Mouse (Mus musculus) retina, adult 2 months (tissue): ENCODE results near the gene Tmem205.

Experiments
- DNase-seq: peaks from one replicate; pipeline ENCODE4 v3.0.0-alpha.2; 2012; ENCODE audit warnings: low read depth, low spot score

The Tmem205 gene

DNA sequence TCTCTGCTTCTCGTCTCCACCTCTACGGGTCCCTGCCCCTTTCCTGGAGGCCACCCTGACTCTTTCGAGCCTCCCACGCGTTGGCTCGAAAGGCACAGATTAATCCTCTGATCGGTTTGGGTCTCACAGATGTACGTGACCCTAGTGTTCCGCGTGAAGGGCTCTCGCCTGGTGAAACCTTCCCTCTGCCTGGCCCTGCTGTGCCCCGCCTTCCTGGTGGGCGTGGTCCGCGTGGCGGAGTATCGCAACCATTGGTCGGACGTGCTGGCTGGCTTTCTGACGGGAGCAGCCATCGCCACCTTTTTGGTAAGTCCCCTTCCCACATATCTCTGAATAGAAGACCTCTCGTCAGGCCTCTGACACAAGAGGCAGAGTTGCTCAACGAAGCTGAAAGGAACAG lies 16.9 kb upstream of the Tmem205 start:
- DNase-seq: no peak

DNA sequence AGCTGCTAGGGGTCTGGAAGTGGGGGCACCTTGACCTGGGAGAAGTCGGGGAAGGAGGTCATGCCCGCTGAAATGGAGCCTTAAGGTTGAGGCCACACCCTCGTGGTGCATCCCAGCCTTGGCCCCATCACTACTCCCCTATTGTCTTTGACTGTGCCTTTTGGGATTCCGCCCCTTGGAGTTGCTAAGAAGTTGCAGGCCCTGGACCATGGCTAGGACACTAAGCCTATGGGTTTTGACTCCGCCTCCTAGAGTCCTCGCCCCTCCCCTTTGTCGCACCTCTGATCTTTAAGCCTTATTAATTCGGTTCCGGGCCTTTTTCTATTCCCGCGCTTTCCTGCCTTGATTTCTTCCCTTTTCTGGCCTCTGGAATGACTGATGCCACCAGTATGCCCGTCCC lies 16.3 kb upstream of the Tmem205 start:
- no peak for DNase-seq

DNA sequence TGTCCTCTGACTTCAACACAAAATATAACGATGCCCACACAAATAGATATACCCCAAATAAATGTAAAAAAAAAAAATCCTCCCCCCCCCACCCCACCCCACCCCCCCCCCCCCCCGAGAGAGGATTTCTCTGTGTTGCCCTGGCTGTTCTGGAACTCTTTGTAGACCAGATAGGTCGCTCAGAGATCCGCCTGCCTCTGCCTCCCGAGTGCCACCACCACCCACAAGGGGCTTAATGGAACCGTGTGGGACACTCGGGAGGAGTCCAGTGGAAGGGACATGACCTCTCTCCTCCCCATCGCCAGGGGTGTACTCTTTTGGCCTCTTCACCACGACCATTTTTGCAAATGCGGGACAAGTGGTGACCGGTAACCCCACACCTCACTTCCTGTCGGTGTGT lies 15.7 kb upstream of the Tmem205 start:
- DNase-seq: no peak

DNA sequence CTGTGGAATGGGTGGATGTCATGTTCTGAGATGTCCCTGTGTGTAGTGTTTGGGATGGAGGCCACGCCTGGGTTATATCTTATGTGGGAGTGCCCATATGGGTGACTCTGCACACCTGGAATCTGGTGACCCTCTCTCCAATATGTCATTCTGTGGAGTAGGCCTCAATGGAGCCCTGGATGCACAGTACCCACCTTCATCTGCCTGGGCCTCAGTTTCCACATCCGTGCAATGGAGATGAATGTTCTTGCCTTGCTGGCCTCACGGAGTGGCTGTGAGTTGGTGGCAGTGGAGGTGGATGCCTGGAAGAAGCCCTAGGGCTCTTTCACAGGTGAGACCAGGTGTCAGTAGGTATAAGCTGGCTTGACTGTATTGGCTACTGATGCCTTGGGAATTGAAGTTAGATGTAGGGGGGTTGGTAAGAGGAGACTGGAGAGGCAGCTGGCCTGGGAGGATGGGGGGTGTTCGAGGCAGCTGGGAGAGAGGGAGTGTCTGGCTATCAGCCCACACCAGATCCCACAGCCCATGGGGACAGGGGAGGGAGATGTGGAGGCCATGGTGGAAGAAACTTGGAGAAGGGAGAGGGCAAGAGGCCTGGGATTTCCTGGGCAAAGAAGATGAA lies 11.0 kb upstream of the Tmem205 start:
- DNase-seq: no peak

DNA sequence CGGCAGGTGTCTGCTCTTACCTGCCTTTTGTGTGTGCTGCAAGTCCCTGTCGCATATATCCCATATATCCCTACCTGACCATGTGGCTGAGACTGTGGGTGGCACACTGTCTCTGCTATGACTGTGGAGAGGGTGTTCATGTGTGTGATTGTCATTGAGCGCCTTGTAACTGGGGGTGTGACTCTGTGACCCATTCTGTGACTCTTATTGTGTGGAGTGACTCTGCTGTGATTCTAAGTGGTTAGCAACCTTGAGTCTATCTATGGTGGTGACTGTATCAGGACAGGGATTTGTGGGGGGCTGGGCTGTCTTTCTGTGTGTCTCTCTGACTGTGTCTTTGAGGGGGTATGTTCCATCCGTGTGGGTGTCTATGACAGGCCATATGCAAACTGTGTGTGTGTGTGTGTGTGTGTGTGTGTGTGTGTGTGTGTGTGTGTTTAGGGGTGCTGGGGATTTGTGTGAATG lies 10.4 kb upstream of the Tmem205 start:
- DNase-seq: no peak

DNA sequence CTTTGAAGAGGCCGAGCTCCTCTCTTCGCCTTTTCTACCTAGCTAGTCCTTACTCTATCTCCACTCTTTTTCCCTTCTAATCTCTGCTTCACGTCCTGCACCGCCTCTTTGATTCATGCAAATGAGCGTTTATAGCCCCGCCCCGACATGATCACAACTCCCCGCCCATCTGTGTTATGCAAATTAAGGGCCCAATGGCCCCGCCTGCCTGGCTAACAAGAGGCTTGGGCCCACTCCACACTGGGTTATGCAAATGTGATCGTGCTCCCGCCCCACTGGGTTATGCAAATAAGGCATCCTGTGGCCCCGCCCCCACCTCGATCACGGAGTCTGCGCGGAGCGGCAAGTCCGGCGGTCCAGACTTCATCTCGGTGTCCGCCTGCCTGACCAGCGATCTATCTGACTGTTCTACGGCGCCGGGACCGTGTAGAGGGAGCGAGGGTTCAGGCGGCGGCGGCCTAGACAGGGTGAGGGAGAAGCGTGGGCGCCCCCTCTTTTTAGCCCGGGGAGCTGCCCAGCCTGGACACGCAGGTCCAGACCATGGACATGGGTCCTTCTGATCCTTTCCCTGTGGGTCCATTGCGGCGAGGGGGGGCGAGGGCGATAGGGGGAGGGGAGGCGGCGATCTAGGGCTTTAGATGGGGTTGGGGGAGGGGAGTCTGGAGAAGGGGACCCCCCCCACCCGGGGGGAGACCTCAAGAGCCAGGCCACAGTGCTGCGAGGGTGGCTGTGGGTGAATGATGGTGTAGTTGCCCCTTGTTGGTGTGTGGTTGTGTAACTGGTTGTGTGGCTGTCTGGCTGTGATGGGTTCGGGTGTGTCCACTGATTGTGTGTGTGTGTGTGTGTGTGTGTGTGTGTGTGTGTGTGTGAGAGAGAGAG lies 9.6 kb upstream of the Tmem205 start, which contains the start of gene Plppr2:
TSS of gene Plppr2 (plus strand) at position 342 of the 879 bp plus-strand sequence.
- peak; percentile 89 for DNase-seq

DNA sequence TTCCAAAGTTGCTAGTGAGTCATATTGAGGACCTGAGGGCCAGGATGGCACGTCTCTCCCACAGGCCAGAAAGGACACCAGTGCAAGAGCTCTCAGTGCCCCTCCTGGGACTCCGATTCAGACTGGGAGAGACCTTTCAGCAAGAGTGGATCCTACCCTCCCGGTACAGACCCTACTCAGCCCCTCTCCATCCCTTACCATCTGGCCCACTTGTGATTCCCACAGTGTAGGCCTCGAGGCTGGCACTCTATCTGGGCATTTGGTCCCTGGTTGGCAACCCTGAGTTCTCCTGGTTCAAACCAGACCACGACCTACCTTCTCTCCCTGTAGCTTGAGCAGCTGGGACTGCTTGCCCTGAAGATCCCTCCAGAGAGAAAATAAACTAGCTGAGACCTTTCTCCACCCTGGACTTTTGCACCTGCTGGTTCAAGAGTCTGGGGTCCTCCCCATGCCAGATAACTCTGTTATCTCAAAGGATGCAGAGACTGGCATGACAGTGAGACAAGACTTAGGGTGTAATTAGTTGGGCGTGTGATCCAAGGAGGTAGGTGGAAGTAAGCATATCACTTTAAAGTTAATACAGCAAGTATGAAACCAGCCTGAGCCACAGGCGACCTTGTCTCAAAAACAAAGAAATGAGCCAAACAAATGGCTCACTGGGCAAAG lies 8.2 kb upstream of the Tmem205 start:
- DNase-seq: no peak

DNA sequence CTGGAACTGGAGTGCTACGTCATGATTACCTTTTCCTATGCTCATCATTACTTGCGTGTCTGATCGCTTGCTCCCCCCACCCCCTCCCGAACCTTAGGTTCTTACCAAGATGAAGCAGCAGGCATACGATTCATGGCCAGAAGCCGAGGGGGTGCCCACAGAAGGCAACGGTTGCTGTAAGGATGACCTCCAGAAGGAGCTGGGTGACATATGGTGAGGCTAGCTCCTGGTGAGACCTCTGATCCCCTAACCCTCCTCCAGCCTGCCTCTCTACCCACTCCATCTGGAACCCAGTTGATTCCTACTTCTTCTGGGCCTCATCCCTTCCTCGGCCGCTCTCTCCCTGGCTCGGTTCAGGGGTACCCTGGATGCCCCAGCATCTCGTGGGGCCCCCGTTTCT lies 6.7 kb upstream of the Tmem205 start:
- no peak for DNase-seq

DNA sequence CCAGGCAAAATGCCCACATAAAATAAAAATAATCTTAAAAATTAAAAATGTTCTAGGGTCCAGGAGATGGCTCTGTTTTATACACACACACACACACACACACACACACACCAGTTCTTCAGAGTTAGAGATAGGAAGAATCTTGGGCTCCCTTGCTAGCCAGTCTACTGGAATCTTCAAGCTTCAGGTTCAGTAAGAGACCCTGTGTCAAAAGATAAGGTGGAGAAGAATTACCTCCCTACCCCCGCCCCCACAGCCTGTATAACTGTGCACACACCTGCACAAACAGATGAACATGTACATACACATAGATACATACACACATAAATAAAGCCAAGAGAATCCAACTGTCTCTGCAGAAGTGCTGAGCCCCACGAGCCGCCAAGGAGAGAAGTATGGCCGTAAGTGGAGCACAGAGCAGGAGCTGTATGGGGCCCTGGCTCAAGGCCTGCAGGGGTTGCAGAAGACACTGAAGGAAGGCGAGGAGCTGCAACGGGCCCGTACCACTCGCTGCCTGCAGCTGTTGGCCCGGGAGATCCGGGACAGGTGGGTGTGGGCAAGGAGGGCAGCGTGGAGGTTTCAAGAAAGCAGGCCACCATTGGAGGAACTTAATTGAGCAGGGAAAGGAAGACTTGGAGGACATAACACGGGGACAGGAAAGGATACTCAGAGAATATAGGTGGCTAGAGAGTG lies 5.2 kb upstream of the Tmem205 start:
- DNase-seq: no peak

DNA sequence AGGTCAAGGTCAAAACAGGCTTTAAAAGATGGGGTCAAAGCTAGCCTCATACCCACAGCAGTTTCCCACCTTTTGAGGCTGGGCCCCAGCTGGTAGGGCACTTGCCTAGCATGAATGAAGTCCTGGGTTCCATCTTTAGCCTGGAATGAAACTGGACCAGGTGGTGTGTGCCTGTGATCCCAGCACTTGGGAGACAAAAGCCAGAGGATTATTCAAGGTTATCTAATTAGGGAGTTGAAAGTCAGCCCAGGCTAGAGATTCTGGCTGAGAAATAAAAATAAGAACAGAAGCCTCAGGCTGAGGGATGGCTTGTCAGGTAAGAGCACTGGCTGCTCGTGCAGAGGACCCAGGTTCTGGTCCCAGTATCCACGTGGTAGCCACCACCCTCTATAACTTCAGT lies 4.7 kb upstream of the Tmem205 start:
- DNase-seq: no peak

DNA sequence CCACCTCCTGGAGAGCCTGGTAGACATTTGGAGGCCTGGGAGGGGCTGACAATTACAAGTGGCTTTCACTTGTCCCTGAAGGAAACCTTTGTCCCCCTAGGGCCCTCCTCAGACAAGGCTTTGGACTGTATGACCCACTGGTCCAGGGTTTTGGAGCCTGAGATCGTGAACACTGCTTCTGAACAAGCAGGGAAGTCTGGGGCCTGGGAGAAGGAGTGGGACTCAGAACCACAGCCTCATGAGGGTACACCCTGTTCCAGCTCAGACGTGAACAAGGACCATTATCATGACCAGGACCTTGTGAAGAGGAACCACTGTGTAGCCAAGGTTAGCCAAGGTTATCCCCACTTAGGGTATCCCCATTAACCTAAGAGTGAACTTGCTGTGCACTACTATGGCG lies 1.9 kb upstream of the Tmem205 start:
- no peak for DNase-seq

DNA sequence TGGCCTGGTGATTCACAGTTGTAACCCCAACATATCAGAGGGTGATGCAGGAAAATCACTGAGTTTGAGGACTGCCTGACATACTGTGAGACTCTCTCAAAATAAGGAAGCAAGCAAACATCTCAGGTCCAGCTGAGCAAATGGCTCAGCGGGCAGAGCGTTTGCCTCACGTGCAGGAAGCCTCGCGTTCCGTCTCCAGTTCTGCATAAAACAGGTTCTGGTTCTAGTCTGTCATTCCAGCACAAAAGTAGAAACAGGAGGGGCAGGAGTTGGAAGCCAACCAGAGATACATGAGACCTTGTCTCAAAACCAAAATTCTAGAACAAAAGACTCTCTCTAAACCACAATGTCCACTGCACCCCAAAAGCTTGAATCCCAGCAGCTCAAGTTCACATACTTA lies 572 bp downstream of the Tmem205 start:
- DNase-seq: no peak

DNA sequence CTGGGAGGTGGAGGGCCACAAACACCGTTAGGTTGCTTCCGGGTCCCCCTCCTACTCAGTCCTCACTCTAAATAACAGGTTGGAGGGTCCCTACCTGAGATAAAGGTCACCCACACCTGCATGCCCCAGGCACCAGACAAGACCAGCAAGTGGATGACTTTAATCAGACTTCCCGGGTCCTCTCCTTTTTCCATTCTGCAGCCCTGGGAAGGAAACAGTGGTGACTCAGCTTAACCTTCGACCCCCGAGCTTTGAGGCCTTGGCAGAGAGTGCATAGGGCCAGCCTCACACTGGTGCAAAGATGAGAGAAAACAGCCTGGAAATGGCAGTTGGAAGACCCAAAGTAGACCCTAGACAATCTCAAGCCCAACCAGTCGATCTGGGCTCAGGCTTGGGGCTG lies 1.2 kb downstream of the Tmem205 start:
- DNase-seq: no peak

DNA sequence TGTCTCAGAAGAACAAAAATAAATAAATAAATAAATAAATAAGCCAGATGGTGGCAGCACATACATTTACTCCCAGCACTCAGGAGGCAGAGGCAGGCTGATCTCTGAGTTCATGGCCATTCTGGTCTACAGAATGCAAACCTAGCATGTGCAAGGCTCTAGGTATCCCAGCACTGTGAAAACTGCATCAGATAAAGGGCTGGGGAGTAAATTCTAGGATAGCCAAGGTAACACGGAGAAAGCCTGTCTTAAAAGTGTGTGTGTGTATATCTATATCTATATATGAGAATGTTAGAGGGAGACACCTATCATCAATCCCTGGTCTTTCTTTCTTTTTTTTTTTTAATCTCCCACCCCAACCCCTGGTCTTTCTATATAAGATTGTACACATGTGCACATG lies 1.9 kb downstream of the Tmem205 start:
- no peak for DNase-seq

DNA sequence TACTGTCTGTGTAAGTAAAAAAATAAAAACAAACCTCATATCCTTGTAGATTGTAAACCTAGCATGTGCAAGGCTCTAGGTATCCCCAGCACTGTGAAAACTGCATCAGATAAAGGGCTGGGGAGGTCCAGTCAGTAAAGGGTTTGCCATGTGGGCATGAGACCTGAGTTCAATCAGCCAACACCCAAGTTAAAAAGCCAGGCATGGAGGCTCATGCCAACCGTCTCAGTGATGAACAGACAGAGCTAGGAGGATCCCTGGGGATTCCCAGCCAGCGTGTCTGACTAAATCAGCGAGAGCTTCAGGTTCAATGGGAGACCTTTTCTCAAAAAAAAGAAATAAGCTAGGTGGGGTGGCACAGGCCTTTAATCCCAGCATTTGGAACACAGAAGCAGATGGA lies 2.3 kb downstream of the Tmem205 start:
- no peak for DNase-seq

DNA sequence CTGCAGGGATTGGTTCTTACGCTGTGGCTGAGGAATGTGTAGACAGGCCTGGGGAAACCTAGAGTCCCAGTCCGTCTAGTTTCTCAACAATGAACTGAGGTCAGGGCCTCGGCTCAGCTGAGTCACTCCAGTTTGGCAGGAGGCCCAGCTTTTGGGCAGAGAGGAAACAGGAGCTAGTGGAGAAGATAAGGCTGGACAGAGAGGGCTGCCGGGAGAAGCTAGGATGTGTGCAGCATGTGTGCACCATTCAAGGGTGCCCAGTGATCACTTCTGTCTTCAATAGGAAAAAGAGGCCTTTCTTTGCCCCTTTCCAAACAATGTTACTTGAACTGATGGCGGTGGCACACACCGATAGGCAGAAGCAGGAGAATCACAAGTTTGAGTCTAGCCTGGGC lies 3.3 kb downstream of the Tmem205 start:
- DNase-seq: no peak

DNA sequence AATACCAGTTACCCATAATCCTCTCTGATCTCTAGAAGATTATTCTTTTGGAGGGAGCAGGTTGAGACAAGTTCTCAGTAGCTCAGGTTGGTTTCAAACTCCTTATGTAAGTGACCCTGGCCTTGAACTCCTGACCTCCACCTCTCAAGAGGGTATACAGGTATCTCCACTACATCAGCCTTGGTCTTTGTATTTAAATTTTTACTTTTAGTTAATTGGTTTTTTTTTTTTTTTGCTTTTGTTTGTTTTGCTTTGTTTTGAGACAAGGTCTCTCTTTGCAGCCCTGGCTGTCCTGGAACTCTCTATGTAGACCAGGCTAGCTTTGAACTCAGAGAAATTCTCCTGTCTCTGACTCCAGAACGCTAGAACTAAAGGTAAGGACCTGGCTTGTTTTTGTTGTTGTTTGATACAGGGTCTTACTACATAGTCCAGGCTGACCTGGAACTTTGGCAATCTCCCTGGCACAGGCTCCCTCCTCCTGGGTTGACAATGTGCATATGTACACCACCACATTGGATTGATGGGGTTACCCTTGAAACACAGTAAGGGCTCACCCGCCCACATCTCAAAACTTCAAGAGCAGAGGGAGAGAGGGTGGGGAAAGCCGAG lies 3.8 kb downstream of the Tmem205 start:
- DNase-seq: no peak

DNA sequence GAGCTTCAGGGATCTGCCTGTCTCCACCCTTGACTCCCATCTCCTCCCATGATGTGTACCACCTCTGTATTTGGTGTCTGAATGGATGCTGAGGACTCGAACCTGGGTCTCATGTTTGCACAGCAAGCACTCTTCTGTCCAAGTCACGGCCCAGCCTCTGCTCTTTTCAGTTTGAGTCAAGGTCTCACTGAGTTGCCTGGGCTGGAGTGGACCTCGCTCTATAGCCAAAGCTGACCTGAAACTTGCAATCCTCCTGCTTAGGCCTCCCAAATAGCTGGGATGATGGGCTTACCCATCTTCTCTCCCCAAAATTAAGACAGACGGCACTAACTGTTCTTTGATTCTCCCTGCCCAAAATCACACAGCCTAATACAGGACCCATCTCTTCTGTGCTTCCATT lies 4.3 kb downstream of the Tmem205 start:
- DNase-seq: no peak

DNA sequence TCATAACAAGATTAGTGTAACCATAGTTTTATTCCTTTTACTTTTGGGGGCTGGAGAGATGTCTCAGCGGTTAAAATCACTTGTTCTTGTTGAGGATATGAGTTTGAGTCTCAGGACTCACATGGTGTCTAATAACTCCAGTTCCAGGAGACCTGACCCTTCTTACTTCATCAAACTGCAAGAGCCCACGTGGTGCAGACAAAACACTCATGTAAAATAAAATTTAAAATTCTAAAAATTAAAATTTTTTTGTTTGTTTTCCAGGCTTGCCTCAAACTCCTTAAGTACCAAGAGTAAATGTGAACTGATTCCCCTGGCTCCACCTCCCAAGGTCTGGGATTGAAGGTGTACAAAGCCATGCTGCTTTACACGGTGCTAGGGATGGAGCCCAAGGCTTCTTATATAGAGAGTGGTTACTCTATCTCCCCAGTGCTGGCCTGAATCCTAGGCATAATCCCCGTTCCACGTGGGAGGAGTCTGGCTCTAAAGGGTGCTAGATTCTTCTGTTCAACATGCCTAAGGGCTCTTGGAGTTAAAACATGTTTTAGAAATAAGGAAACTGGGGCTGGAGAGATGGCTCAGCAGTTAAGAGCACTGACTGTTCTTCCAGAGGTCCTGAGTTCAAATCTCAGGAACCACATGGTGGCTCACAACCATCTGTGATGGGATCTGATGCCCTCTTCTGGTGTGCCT lies 8.5 kb downstream of the Tmem205 start:
- DNase-seq: no peak

DNA sequence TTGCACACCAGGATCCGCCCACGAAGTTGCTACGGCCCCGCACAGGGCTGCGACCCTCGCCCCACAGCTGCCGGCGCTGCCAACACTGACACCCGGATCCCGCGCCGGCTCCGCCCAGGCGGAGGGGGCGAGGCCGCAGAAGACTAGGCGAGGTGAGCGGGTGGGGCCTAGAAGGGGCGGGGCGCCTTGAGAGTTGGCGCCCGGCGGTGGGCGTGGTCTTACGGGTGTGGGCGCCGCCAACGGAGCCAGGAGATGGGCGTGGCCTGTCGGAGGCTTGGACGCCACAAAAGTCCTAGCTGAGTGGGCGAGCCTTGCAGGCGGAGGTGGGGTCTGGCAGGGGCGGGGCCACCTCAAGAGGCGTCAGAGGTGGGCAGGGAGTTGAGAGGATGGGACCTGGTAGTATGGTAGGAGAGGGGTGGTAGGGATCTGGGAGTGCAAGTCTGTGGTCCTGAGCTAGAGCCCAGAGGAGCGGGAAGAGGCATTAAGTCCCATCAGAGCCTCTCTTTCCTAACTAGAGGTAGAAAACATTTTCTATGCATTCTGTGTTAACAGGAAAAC lies 9.2 kb downstream of the Tmem205 start, which contains the start of gene Rab3d:
TSS of gene Rab3d (minus strand) at position 158 of the 558 bp plus-strand sequence.
- DNase-seq: peak; percentile 80
